7 mouse cellular contexts compared by ENCODE assay signal in the genomic region with DNA sequence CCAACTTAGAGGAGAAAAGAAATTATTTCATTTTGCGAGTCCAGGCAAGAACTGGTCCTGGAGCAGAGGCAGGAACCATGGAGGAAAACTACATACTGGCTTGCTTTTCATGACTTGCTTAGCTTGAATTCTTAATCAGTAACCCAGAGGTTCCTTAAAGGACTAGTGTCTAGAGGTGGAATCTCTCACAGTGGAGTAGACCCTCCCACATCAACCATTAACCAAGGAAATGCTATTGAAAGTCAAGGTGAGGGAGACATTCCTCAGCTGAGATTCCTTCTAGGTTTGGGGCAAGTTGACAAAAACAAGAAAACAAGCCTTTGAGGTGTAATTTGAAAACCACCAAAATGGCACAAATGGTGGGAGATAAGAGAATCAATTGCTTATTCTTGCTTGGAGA. TPM values are rescaled to one million over a fixed set of nuclear protein-coding genes. Genes with fewer than 3 reads are reported as not detected.
DNase-seq lines count a peak whose midpoint lies in the region; ATAC-seq and TF ChIP-seq lines count a peak whose summit lies in the region.

A gene (minus strand): TSS at position 119 of the 400 bp plus-strand sequence.

- no peak for ATAC-seq in forebrain, embryonic 16.5 days
- ATAC-seq in hindbrain, embryonic 13.5 days (ENCODE audit: low FRiP score), result no peak
- no peak for ATAC-seq in limb, embryonic 14.5 days (ENCODE audit: low FRiP score, low read depth)
- ATAC-seq in stomach, embryonic 14.5 days (ENCODE audit: insufficient number of reproducible peaks, insufficient read depth, low FRiP score, low read depth), result no peak

- no peak for TF ChIP-seq POLR2A in limb, embryonic 14.5 days (IDR thresholded peaks at IDR 0.05; ENCODE audit: borderline replicate concordance, extremely low read depth, insufficient read depth, insufficient read length)

- in situ Hi-C loops in ES-E14 (cut with MboI; ENCODE audit: low sequenced_read_pairs in 2 of 2, unreplicated experiment in 2 of 2), result no loop called here

- H3K27me3 ChIP-seq in forebrain, embryonic 16.5 days (replicated peaks; ENCODE audit: control insufficient read depth, insufficient read depth, low read length), result no peaks in the 10 kb centered on the region
- H3K27me3 ChIP-seq in hindbrain, embryonic 13.5 days, result no peaks in the 10 kb centered on the region
- no peaks in the 10 kb centered on the region for H3K27me3 ChIP-seq in limb, embryonic 14.5 days (ENCODE audit: control insufficient read depth, insufficient read depth, low read length)
- no peaks in the 10 kb centered on the region for H3K27me3 ChIP-seq in stomach, embryonic 14.5 days (ENCODE audit: control insufficient read depth, insufficient read depth, low read length)

- H3K9me3 ChIP-seq in ES-E14 (ENCODE audit: control insufficient read depth, insufficient read depth, low read depth, low read length), result no peaks in the 10 kb centered on the region; the same call in 1 of the 2 replicates
- no peaks in the 10 kb centered on the region for H3K9me3 ChIP-seq in forebrain, embryonic 16.5 days (ENCODE audit: control insufficient read depth, low read length)
- H3K9me3 ChIP-seq in hindbrain, embryonic 13.5 days, result no peaks in the 10 kb centered on the region
- no peaks in the 10 kb centered on the region for H3K9me3 ChIP-seq in limb, embryonic 14.5 days (ENCODE audit: control insufficient read depth, low read length)
- no peaks in the 10 kb centered on the region for H3K9me3 ChIP-seq in stomach, embryonic 14.5 days (ENCODE audit: control insufficient read depth, low read depth, low read length)

- no peak within 1 kb of the TSS for H3K9ac ChIP-seq in ES-E14 (ENCODE audit: insufficient read depth, low read depth, low read length, poor library complexity, severe bottlenecking)
- H3K9ac ChIP-seq in forebrain, embryonic 16.5 days (replicated peaks; ENCODE audit: low read depth, low read length), result no peak within 1 kb of the TSS
- H3K9ac ChIP-seq in hindbrain, embryonic 13.5 days, result no peak within 1 kb of the TSS
- H3K9ac ChIP-seq in limb, embryonic 14.5 days (ENCODE audit: low read depth, low read length, severe bottlenecking), result no peak within 1 kb of the TSS
- no peak within 1 kb of the TSS for H3K9ac ChIP-seq in stomach, embryonic 14.5 days (replicated peaks; ENCODE audit: low read depth, low read length)

- no peaks in the 10 kb centered on the region for H3K36me3 ChIP-seq in ES-E14 (ENCODE audit: control insufficient read depth, insufficient read depth, low read length, poor library complexity, severe bottlenecking)
- no peaks in the 10 kb centered on the region for H3K36me3 ChIP-seq in forebrain, embryonic 16.5 days (ENCODE audit: control insufficient read depth, insufficient read depth)
- H3K36me3 ChIP-seq in hindbrain, embryonic 13.5 days, result no peaks in the 10 kb centered on the region
- H3K36me3 ChIP-seq in limb, embryonic 14.5 days (ENCODE audit: control insufficient read depth, insufficient read depth, low read length), result no peaks in the 10 kb centered on the region
- no peaks in the 10 kb centered on the region for H3K36me3 ChIP-seq in stomach, embryonic 14.5 days (ENCODE audit: control insufficient read depth, insufficient read depth, low read length)

- no peaks in the 10 kb centered on the region for H3K4me1 ChIP-seq in ES-E14 (ENCODE audit: control insufficient read depth in 2 of 2, insufficient read depth in 2 of 2, low read length in 2 of 2, poor library complexity in 1 of 2)
- no peaks in the 10 kb centered on the region for H3K4me1 ChIP-seq in forebrain, embryonic 16.5 days (replicated peaks; ENCODE audit: control insufficient read depth, insufficient read depth, low read length)
- H3K4me1 ChIP-seq in hindbrain, embryonic 13.5 days (replicated peaks), result no peaks in the 10 kb centered on the region
- H3K4me1 ChIP-seq in limb, embryonic 14.5 days (ENCODE audit: control insufficient read depth, insufficient read depth, low read length), result no peaks in the 10 kb centered on the region
- H3K4me1 ChIP-seq in stomach, embryonic 14.5 days (ENCODE audit: control insufficient read depth, insufficient read depth, low read length), result no peaks in the 10 kb centered on the region

- 90% methylated on average over 1 of the region's 1 CpGs for WGBS in forebrain, embryonic 16.5 days
- WGBS in hindbrain, embryonic 13.5 days, result 97% methylated on average over 1 of the region's 1 CpGs
- 82% methylated on average over 1 of the region's 1 CpGs for WGBS in limb, embryonic 14.5 days
- 81% methylated on average over 1 of the region's 1 CpGs for WGBS in stomach, embryonic 14.5 days

- DNase-seq in ES-E14 (ENCODE audit: low read depth, low spot score) (no peak), ZHBTc4 (ENCODE audit: low read depth, low spot score) (peak; percentile 47)
- DNase-seq in limb, embryonic 14.5 days (ENCODE audit: low spot score), result no peak
- no peak for DNase-seq in thymus, adult 18-20 months

- no peak within 1 kb of the TSS; the same call in 1 of the 2 replicates for H3K27ac ChIP-seq in ES-E14 (ENCODE audit: insufficient read depth, low read depth, low read length, poor library complexity, severe bottlenecking)
- no peak within 1 kb of the TSS for H3K27ac ChIP-seq in forebrain, embryonic 16.5 days (ENCODE audit: low read length)
- H3K27ac ChIP-seq in hindbrain, embryonic 13.5 days, result no peak within 1 kb of the TSS
- no peak within 1 kb of the TSS for H3K27ac ChIP-seq in limb, embryonic 14.5 days (replicated peaks; ENCODE audit: low read depth, low read length)
- no peak within 1 kb of the TSS for H3K27ac ChIP-seq in stomach, embryonic 14.5 days (ENCODE audit: low read length)

- no peak within 1 kb of the TSS for H3K4me2 ChIP-seq in forebrain, embryonic 16.5 days (ENCODE audit: low read length)
- no peak within 1 kb of the TSS for H3K4me2 ChIP-seq in hindbrain, embryonic 13.5 days
- no peak within 1 kb of the TSS for H3K4me2 ChIP-seq in limb, embryonic 14.5 days (replicated peaks; ENCODE audit: low read depth, low read length, severe bottlenecking)
- no peak within 1 kb of the TSS for H3K4me2 ChIP-seq in stomach, embryonic 14.5 days (replicated peaks; ENCODE audit: low read depth, low read length)

- H3K4me3 ChIP-seq in ES-E14 (ENCODE audit: insufficient read depth in 1 of 2, low read depth in 1 of 2, low read length in 2 of 2, poor library complexity in 1 of 2, severe bottlenecking in 1 of 2), result no peak within 1 kb of the TSS
- no peak within 1 kb of the TSS for H3K4me3 ChIP-seq in forebrain, embryonic 16.5 days (replicated peaks; ENCODE audit: low read length)
- H3K4me3 ChIP-seq in hindbrain, embryonic 13.5 days, result no peak within 1 kb of the TSS
- no peak within 1 kb of the TSS for H3K4me3 ChIP-seq in limb, embryonic 14.5 days (replicated peaks; ENCODE audit: low read length)
- no peak within 1 kb of the TSS for H3K4me3 ChIP-seq in stomach, embryonic 14.5 days (ENCODE audit: low read depth, low read length)

TF ChIP-seq in ES-E14, 5 proteins besides CTCF, POLR2A, EP300 and RAD21:
- TF ChIP-seq MAFK (IDR thresholded peaks at IDR 0.05; ENCODE audit: insufficient read depth, low read depth, low read length) (no peak), ZC3H11A (IDR thresholded peaks at IDR 0.05; ENCODE audit: borderline replicate concordance, low read depth, low read length) (no peak), HCFC1 (IDR thresholded peaks at IDR 0.05; ENCODE audit: borderline replicate concordance, insufficient read depth, low read length) (no peak), ZNF384 (IDR thresholded peaks at IDR 0.05; ENCODE audit: low read depth, low read length) (no peak), CHD2 (IDR thresholded peaks at IDR 0.05; ENCODE audit: low read depth, low read length) (no peak)
TF ChIP-seq in ES-E14: peak in this region for 0.

RNA-seq across cellular contexts. Expression of the gene that starts here (rescaled TPM):
- 50.4 and 65.9 TPM in 2 replicates for total RNA-seq in ES-E14 (2012; rRNA removed)
- polyA plus RNA-seq in forebrain, embryonic 16.5 days (2015; fragmentation: Nextera tagmentation; extraction: Ambion mirVana), result 195 and 205 TPM in 2 replicates
- polyA plus RNA-seq in hindbrain, embryonic 13.5 days (2015; fragmentation: Nextera tagmentation; extraction: Ambion mirVana), result 214 and 228 TPM in 2 replicates
- 78.9 and 112 TPM in 2 replicates for polyA plus RNA-seq in limb, embryonic 14.5 days (2012; rRNA removed)
- 185 and 199 TPM in 2 replicates for polyA plus RNA-seq in limb, embryonic 14.5 days (2014; fragmentation: Nextera tagmentation; extraction: Ambion mirVana)
- 201 and 213 TPM in 2 replicates for polyA plus RNA-seq in stomach, embryonic 14.5 days (2014; fragmentation: Nextera tagmentation; extraction: Ambion mirVana)
